Mouse (Mus musculus): ENCODE results near the gene Tmed8. TPM values are rescaled to one million over a fixed set of nuclear protein-coding genes. Genes with fewer than 3 reads are reported as not detected.

The Tmed8 gene
- polyA plus RNA-seq, 1 experiment = 3.0 TPM

DNA sequence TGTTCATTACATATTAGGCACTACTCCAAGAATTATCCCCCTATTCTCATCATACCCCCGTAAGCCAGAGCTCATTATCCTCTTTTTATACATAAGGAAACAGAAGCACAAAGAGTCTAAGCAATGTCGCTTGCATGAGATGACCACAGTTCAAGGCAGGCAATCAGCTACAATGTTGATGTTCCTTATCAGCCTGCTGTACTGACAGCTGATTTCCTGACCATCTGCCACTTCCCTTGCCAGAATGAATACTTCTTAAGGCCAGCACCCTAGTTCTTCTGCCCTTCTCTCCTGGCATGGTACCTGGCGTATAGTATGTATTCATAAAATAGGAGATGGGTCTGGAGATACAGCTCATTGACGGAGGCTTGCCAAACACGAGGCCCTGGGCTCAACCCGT, 68.0 kb downstream of the Tmed8 start:
- no peak for TF ChIP-seq GATA1 (IDR thresholded peaks at IDR 0.05; ENCODE audit: low read length)

DNA sequence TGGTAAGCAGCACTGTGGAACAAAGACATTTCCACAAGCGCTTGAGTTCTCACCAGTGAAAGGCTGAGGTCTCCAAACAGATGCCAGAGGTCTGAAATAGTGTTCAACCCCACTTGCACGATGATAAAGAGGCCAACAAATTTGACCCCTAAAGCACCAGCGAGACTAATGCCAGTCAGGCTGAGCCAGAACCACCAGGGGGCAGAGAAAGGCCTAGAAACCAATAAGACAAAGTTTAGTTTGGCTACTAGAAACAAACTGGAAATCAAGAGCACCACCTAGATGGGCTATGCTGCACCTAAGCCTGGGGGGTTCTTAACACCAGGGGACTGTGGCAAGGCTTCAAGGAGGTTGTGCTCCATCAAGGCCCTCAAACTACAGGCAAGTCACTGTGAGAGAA, 68.6 kb downstream of the Tmed8 start:
- TF ChIP-seq GATA1 (IDR thresholded peaks at IDR 0.05; ENCODE audit: low read length) = no peak

DNA sequence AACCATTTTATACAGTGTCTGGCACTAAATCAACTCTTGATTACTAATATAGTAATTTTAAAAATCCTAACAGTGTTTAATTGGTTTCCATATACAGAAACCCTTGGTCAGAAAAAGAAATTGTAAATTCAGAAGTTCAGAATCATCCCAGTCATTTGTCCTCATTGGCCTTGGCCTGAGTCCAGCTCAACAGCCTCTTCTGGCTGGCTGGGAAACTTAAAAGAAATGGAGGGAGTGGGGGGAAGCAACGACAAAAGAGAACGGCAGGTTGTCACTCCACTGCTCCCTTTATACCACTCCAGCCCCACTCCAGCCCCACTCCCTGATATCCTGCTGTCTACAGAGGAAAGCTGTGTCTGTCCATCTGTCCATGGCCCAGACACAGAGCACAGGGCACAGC, 69.1 kb downstream of the Tmed8 start:
- no peak for TF ChIP-seq GATA1 (IDR thresholded peaks at IDR 0.05; ENCODE audit: low read length)

DNA sequence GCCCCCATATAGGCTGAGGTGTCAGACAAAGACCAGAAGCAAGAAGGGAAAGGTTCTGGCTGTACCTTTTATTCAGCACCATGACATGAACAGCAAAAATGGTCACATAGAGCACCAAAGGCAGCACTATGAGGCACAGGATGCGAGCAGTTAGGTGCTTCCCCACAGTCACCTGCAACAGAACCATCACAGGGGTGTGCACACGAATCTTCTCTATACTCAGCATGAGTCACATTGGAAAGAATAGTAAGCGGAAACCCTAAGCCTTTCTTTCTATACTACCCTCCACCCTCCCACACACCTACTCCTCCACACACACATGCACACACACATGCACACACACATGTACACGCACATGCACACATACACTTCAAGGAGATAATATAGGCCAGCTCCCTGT, 70.0 kb downstream of the Tmed8 start:
- TF ChIP-seq GATA1 (IDR thresholded peaks at IDR 0.05; ENCODE audit: low read length) = no peak

- no peak for TF ChIP-seq GATA1 (IDR thresholded peaks at IDR 0.05; ENCODE audit: low read length)
Measured at GRCm38 (mm10) chr12:87127256-87127655, 73.0 kb downstream of the Tmed8 start.

DNA sequence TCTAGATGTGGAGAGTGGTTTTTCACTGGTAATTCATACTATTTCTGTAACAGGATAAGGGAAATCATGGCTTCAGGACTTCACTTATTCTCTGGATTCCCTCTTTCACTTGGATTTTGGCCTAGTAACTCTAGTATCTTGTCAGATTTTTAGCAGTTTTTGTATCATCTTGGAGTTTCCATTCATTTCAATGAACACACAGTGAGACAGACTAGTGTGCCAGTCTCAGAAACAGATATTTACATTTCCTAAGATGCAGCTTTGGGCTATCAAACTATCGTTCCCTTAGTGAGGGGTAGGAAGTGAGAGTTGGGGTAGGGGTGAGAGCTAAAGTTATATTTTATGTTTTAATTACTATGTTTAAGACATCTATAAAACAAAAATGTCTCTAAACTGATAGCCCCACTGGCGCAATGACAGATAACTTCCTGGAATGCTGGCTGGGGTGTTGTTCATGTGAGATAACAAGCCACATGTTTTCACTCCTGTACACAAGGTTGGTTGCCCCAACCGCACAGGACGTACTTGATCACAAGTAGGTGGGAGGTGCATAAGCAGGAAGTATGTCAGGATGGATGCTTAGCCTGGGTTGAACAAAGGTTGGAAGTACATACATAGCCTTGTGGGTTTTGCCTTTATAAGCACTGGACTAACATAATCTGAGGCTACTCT, 78.2 kb downstream of the Tmed8 start:
- no peak for TF ChIP-seq GATA1 (IDR thresholded peaks at IDR 0.05; ENCODE audit: low read length)

Other genes with a start within 250 kb of the Tmed8 start
- gene Zdhhc22, start 210.0 kb downstream of the Tmed8 start, polyA plus RNA-seq (2012) = not detected in 2 replicates
- not detected in 2 replicates for gene Tmem63c, start 179.1 kb downstream of the Tmed8 start, polyA plus RNA-seq (2012)
- 0.09 TPM in 1 of 2 replicates, not detected in the other for gene Ngb, start 97.9 kb downstream of the Tmed8 start, polyA plus RNA-seq (2012)
- 4.7 and 6.0 TPM in 2 replicates for gene Gstz1, start 53.3 kb downstream of the Tmed8 start, polyA plus RNA-seq (2012)
- gene Pomt2, start 52.5 kb downstream of the Tmed8 start, polyA plus RNA-seq (2012) = 3.0 and 3.9 TPM in 2 replicates
- gene Samd15, start 731 bp downstream of the Tmed8 start, polyA plus RNA-seq (2012) = 0.33 TPM in 1 of 2 replicates, not detected in the other
- 0.08 TPM in 1 of 2 replicates, not detected in the other for gene Noxred1, start 38.3 kb upstream of the Tmed8 start, polyA plus RNA-seq (2012)
- 0.40 and 0.55 TPM in 2 replicates for gene Vipas39, start 65.8 kb upstream of the Tmed8 start, polyA plus RNA-seq (2012)
- 209 and 244 TPM in 2 replicates for gene Ahsa1, start 66.0 kb upstream of the Tmed8 start, polyA plus RNA-seq (2012)
- not detected in 2 replicates for gene Ism2, start 99.3 kb upstream of the Tmed8 start, polyA plus RNA-seq (2012)
- 20.7 and 28.7 TPM in 2 replicates for gene Sptlc2, start 187.9 kb upstream of the Tmed8 start, polyA plus RNA-seq (2012)
- 2.3 and 3.9 TPM in 2 replicates for gene Slirp, start 243.4 kb upstream of the Tmed8 start, polyA plus RNA-seq (2012)
- gene Alkbh1, start 243.6 kb upstream of the Tmed8 start, polyA plus RNA-seq (2012) = 26.5 and 30.5 TPM in 2 replicates

Data from G1E-ER4 (cell line).